Mouse (Mus musculus): ENCODE measurements around the gene Slamf8.
A peak's percentile ranks its signal among the peaks of the same experiment; 100 is the strongest.

The Slamf8 gene

DNA sequence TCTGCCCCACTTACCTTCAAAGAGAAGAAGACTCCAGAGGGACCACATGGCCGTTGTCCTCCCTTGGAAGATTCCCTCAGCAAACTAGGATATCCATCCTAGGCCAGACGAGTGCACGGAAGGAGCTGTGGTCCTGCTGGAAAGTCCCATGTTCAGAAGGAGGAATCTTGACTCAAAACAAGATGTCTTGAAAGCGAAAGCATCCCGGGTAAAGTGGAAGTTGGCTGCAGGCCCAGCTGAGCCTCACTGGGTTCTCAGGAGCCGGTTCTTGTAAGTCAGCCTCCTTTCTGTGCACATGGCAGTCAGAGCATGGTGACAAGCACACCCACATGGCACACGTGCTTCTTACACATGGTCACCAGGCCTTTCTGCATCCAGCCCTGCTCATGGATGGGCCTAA is at the start of gene Slamf8:
Gene Slamf8, minus strand, starts transcription at position 184 of the 400 bp plus-strand sequence.
- peak in 1 of 2 experiments; percentile 56 for DNase-seq (ENCODE audit: inconsistent age in 2 of 2, low spot score in 1 of 2)

DNA sequence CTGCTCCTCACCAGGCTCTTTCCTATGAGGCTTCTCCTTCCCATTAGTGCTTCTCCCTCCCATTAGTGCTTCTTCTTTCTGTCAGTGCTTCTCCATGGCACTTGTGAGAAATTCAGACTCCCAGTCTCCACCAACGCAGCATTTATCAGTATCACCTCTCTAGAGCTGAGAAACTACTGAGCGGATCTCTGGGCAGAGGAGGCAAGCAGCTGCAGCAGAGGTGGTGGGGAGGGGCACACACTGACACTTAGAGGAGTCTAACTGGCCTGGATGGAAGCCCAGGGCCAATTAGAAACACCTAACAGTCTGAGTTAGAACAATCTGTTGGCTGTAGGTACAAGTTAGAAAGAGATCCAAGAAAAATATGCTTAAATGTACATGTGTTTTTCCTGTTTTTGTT is 48.4 kb upstream of the Slamf8 start:
- DNase-seq (ENCODE audit: inconsistent age in 2 of 2, low spot score in 1 of 2) = no peak

DNA sequence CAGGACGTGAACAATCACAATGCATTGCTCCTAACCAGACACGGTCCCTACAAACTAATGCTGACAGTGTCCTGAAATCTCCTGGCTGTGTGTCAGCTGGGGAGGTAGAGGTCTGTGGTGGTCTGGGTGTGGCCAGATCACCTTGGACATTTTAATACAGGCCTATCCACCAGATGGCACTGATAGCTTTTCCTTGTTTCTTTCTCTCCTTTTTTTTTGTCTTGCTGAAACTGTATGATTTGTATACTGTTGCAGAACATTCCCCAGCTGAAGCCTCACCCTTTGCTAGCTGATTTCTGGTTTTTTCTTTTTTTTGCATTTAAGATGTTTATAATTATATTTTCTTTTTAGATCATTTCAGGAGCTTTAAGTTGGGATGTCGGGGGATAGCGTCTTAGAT is 47.4 kb upstream of the Slamf8 start:
- no peak for DNase-seq (ENCODE audit: inconsistent age in 2 of 2, low spot score in 1 of 2)

GRCm38 (mm10) chr1:172636266-172636665 is 45.9 kb upstream of the Slamf8 start:
- DNase-seq (ENCODE audit: inconsistent age in 2 of 2, low spot score in 1 of 2) = no peak

DNA sequence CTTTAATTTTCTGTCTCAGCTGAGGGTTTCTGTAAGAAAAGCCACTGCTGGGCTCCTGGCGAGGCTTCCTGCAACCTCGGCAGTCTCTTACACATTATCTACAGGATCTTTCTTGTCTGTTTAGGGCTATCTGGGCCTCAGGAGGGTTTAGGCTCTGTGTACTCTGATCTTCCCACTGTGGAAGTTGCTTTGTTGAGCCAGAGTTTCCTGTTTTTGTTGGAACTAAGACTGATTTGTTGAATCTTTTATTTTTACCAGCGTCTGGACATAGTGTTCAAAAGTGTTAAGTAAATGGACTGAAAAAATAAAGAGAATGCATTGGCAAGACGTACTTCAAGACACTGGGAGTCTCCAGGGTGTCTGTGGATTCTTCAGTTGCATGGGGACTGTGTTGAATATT is 44.9 kb upstream of the Slamf8 start:
- DNase-seq (ENCODE audit: inconsistent age in 2 of 2, low spot score in 1 of 2) = no peak

DNA sequence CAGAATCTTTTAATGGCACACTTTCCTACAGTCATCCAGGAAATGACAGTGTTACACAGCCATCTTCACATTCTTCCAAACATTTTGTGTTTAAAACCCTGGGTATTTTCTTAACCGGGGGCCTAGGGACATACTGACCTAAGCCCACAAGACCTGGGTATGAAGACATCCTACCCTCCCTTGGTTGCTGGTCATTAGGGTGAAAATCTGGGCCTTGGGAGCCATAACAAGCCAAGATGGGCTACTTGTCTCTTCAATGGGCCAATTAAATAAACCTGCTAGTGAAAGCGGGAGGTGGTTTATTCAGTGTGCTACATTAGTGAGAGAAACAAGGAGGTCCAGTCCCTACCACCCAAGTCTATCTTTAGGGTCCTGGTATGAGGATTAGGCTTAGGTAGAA is 43.8 kb upstream of the Slamf8 start:
- DNase-seq (ENCODE audit: inconsistent age in 2 of 2, low spot score in 1 of 2) = no peak

DNA sequence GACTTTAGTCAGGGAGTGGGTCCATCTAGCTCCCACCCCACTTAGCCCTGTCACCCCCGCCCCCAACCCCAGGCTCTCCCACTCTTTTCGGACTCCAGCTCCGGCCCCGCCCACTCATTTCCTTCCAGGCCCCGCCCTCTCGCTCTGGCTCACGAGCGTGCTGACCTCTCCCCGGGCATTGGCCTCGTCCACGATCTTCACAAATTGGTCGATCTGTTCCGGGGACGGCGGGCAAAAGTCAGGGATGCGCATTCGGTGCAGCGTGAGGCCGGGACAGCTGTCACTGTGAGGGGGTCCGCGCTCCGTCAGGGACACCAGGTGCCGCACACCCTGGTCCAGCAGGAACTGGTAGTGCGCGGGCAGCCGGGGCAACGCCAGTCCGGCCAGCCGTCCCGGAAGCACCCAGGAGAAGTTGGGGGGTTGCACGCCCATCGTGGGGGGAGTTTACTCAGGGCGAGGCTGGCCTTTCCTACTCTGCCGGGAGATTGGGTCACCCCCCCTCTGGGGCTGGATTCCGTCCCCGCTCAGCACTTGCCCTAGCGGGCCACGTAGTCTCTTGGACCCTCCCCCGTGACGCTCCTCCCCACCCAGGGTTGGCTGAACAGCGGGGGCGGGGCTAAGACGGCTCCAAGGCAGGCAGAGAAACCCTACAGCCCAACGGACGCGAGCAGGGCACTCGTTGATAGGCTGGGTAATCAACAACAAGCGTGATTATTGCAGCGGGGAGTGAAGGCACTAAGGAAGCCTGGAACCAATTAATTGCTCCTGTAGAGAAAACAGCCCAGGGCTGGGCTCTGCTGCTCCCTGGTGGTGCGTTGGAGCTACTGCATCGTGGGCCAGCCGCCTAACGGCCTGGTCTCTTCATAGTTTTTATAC is 42.3 kb upstream of the Slamf8 start, which contains the start of gene Dusp23:
Gene Dusp23, minus strand, starts transcription at position 512 of the 876 bp plus-strand sequence.
- DNase-seq (ENCODE audit: inconsistent age in 2 of 2, low spot score in 1 of 2) = peak; percentile 96 to 99

DNA sequence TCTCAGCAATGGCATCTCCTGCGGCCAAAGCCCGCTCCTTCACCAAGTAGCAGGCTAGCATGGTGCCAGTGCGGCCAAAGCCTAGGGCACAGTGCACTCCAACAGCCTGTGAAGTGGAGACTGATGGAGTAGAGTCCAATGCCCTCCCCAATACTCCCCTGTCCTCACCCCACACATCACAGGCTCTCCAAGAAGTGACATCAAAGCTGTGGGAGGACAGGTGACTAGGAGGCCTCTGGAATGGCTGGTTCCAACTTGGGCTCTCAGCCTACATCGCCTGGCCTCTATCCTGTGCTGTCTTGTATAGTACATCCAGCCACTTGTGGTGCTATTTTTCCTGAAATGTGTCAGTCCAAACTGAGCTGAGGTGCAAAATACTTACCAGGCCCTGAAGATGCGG is 41.4 kb upstream of the Slamf8 start:
- DNase-seq (ENCODE audit: inconsistent age in 2 of 2, low spot score in 1 of 2) = peak in 1 of 2 experiments; percentile 45

- DNase-seq (ENCODE audit: inconsistent age in 2 of 2, low spot score in 1 of 2) = no peak
Observed at GRCm38 (mm10) chr1:172629831-172630230, 39.5 kb upstream of the Slamf8 start.

DNA sequence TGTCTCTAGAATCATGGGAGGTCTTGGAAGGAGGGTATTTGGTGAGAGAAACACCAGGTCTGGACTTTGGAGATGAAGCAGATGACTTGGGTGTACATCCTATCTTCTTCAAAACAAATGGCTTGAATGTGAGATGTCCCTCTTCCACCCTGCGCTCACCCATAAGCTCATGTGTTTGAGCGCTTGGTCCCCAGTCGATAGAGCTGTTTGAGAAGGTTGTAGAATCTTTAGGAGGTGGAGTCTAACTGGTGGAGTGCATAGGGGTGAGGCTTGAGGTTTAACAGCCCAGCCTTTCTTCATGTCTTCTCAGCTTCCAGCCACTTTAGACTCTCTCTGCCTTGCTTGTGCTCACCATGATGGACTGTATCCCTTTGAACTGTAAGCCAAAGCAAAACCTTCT is 35.9 kb upstream of the Slamf8 start:
- DNase-seq (ENCODE audit: inconsistent age in 2 of 2, low spot score in 1 of 2) = no peak

- DNase-seq (ENCODE audit: inconsistent age in 2 of 2, low spot score in 1 of 2) = no peak
Observed at GRCm38 (mm10) chr1:172624081-172624480, 33.7 kb upstream of the Slamf8 start.

GRCm38 (mm10) chr1:172623599-172623998 is 33.2 kb upstream of the Slamf8 start:
- no peak for DNase-seq (ENCODE audit: inconsistent age in 2 of 2, low spot score in 1 of 2)

GRCm38 (mm10) chr1:172619235-172619634 is 28.9 kb upstream of the Slamf8 start:
- peak; percentile 65 to 91 for DNase-seq (ENCODE audit: inconsistent age in 2 of 2, low spot score in 1 of 2)

GRCm38 (mm10) chr1:172618141-172618540 is 27.8 kb upstream of the Slamf8 start:
- DNase-seq (ENCODE audit: inconsistent age in 2 of 2, low spot score in 1 of 2) = no peak

DNA sequence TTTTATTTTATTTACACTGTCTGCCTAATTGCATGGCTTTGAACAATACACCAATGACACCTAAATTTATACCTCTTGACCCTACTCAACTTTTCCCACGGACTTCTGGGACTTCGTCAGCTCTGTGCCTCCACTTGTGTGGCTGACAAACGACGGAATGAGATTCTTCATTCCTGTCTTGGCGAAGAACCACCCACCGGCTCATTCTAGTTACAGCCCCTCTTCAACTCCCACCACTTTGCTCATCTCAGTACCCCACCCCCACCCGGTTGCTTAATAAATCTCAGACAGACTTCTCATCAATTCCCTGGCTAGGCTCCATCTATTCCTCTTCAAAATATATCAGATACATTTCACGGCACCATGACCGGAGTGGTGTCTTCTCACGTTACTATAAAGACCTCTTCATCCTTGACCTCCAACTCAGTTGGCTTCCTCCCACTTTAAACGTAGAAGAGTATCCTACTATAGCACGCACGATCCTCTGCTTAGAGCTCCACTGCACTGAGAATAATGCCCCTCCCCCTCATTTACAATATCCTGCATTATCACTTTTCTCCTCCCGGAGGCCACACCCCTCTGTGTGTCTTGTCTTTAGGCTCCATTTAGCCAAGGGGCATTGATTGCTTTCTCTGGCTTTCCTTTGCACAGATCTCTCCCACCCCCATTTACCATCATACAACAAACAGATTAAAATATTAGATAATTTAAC is 27.2 kb upstream of the Slamf8 start:
- DNase-seq (ENCODE audit: inconsistent age in 2 of 2, low spot score in 1 of 2) = no peak

GRCm38 (mm10) chr1:172616537-172617300 is 26.4 kb upstream of the Slamf8 start:
- no peak for DNase-seq (ENCODE audit: inconsistent age in 2 of 2, low spot score in 1 of 2)

DNA sequence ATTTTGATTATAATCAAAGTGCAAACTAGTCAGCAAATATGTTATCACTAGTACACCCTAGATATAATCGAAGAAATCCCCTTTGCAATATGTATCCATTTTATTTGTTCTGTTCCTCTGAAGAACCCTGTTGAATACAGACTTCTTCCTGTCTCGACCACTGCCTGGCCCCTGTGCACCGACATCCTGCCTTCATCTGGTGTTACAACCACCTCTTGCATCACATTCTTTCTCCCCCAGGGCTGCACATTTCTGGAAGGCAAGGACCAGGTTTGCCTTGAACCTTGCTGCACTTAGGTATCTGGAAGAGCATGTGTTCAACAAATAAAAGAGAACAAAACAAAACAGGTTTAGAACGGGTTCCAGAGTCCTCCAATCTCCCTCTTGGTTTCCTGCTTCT is 25.0 kb upstream of the Slamf8 start:
- no peak for DNase-seq (ENCODE audit: inconsistent age in 2 of 2, low spot score in 1 of 2)

DNA sequence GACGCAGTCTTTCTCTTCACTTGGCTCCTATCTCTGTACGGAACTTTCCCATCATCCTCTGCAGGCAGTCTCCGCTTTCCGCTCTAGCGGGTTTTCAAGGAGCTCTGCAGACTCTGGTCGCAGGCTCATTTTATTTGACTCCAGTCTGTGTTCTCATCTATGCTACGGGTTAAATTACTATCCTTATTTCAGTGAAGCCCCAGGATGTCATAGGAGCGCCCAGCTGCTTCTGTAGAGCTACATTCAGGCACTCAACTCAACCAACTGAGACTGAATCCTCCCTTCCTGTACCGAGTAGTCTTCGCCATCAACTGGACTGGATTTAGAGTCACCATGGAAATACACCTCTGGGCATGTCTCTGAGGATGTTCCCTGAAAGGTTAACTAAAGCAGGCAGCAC is 24.3 kb upstream of the Slamf8 start:
- no peak for DNase-seq (ENCODE audit: inconsistent age in 2 of 2, low spot score in 1 of 2)

DNA sequence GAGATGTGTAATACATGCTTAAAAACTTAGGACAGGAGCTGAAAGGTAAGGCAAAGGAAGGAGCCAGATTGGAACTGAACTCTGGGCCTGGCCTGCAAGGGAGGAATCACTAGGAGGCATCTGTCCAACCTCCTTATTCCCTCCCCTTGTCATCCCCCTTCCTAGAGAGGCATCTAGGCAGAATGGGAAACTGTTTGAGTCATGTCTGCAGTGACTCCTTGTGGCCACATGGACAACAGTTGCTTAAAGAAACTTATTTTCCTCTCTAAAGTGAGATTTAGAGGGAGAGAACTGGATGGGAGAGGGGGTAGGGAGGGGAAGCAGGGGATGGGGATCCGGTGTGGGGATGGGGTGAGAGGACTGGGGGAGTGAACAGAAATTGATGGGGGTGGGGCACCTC is 22.4 kb upstream of the Slamf8 start:
- DNase-seq (ENCODE audit: inconsistent age in 2 of 2, low spot score in 1 of 2) = peak in 1 of 2 experiments; percentile 52

- no peak for DNase-seq (ENCODE audit: inconsistent age in 2 of 2, low spot score in 1 of 2)
Observed at GRCm38 (mm10) chr1:172611304-172611703, 20.9 kb upstream of the Slamf8 start.

DNA sequence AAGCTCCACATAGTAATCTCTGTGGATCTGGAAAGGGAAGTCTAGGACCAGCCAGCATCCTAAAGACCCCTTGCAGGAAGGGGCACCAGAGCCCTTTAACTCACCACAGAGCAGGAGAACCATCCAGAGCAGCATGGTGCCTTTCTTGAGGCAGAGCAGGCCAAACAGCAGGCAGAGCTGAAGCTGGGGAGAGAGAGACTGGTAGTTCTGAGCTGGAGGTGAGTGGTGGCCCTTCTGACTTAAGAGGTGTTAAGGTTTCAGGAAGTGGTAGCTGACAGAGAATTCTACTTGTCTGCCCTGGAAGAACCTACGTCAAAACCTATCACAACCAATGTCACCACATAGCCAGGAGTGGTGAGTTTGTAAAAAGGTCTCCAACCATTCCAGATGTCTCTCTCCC is 12.0 kb upstream of the Slamf8 start, which contains the start of gene Fcrl6:
Gene Fcrl6, minus strand, starts transcription at position 226 of the 400 bp plus-strand sequence.
- DNase-seq (ENCODE audit: inconsistent age in 2 of 2, low spot score in 1 of 2) = no peak
